In the genomic region with DNA sequence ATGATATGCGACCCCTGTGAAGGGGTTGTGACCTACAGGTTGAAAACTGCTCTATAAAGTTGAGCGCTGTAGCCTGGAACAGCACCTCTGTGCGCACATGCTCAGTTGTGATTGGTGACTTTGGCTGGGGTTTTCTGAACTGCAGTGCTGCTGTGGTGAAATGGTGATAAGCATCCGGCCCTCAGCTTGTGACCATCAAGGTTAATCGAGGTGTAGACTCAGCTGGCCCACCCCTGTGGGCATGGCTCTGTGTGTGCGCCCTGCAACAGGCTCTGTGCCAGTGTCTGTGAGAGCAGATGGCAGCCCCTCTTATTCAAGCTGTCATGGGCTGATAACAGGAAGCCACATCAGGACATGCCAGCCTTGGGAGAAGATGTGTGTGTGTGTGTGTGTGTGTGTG, we compare ENCODE assay signal across 14 mouse cellular contexts. TPM values are rescaled to one million over a fixed set of nuclear protein-coding genes. Genes with fewer than 3 reads are reported as not detected.
DNase-seq lines count a peak whose midpoint lies in the region; ATAC-seq lines count a peak whose summit lies in the region.
"Had no signal": no experiment of that assay in that cellular context is flagged by ENCODE, and none has a peak within 500 bp of the region (broad histone marks: within the 10 kb centered on the region; RNA-seq: fewer than 3 reads in every experiment).

No protein-coding gene starts in this region.

- peaks cover 62% of the 10 kb centered on the region for H3K36me3 ChIP-seq in heart, embryonic 12.5 days
- peaks cover 29% of the 10 kb centered on the region for H3K36me3 ChIP-seq in liver, embryonic 16.5 days (ENCODE audit: control insufficient read depth, insufficient read depth)
- H3K36me3 ChIP-seq in midbrain, embryonic 11.5 days (ENCODE audit: control insufficient read depth, insufficient read depth, low read length): no peaks in the 10 kb centered on the region; the same call in 1 of the 2 replicates

- H3K27ac ChIP-seq in heart, embryonic 12.5 days (ENCODE audit: poor library complexity, severe bottlenecking): no peak overlapping the region
- peak overlapping the region; percentile 77 for H3K27ac ChIP-seq in liver, embryonic 16.5 days (ENCODE audit: low read length)
- no peak overlapping the region for H3K27ac ChIP-seq in midbrain, embryonic 11.5 days (ENCODE audit: low read depth, low read length)

- DNase-seq in heart, postnatal 10 days: peak; percentile 37 to 58
- peak; percentile 68 for DNase-seq in MEL-GATA-1-ER (ENCODE audit: extremely low read depth, low read depth)
- no peak for DNase-seq in gastrocnemius, postnatal 36 days
- DNase-seq in midbrain, embryonic 11.5 days (ENCODE audit: low spot score, missing footprints): no peak
- DNase-seq: cerebellum, adult 18-20 months; lung, postnatal 36 days; right cerebral cortex, adult 18-20 months; thymus, postnatal 25 days had no signal

- intact Hi-C loops in heart, postnatal 10 days (cut with DNase I): no loop called here
- intact Hi-C loops in gastrocnemius, postnatal 36 days (cut with DNase I): no loop called here

- no peak overlapping the region for H3K4me3 ChIP-seq in heart, embryonic 12.5 days
- no peak overlapping the region for H3K4me3 ChIP-seq in liver, embryonic 16.5 days (ENCODE audit: low read depth, low read length)
- H3K4me3 ChIP-seq in midbrain, embryonic 11.5 days (ENCODE audit: low read depth, low read length): no peak overlapping the region

- no peak overlapping the region for H3K4me2 ChIP-seq in heart, embryonic 12.5 days
- H3K4me2 ChIP-seq in liver, embryonic 16.5 days (ENCODE audit: low read depth, low read length): peak overlapping the region; percentile 46
- H3K4me2 ChIP-seq in midbrain, embryonic 11.5 days: no peak overlapping the region

- H3K9me3 ChIP-seq in heart, embryonic 12.5 days (replicated peaks): no peaks in the 10 kb centered on the region
- no peaks in the 10 kb centered on the region for H3K9me3 ChIP-seq in liver, embryonic 16.5 days (replicated peaks; ENCODE audit: control insufficient read depth, low read length)
- H3K9me3 ChIP-seq in midbrain, embryonic 11.5 days (ENCODE audit: control insufficient read depth, low read length): no peaks in the 10 kb centered on the region

- no peak for ATAC-seq in heart, embryonic 12.5 days (ENCODE audit: insufficient number of reproducible peaks, low FRiP score)
- ATAC-seq in erythroblast, adult 5-6 weeks (replicated peaks; ENCODE audit: low FRiP score, poor library complexity, severe bottlenecking): peak; percentile 82
- ATAC-seq in liver, embryonic 16.5 days (ENCODE audit: low read depth): peak; percentile 95
- no peak for ATAC-seq in midbrain, embryonic 11.5 days (ENCODE audit: low FRiP score)
- ATAC-seq in frontal cortex, adult (ENCODE audit: low TSS enrichment): no peak

- H3K27me3 ChIP-seq in heart, embryonic 12.5 days (replicated peaks): no peaks in the 10 kb centered on the region
- no peaks in the 10 kb centered on the region for H3K27me3 ChIP-seq in liver, embryonic 16.5 days (ENCODE audit: control insufficient read depth, insufficient read depth, low read depth, low read length)
- H3K27me3 ChIP-seq in midbrain, embryonic 11.5 days (ENCODE audit: control insufficient read depth, insufficient read depth, low read length): no peaks in the 10 kb centered on the region
- H3K27me3 ChIP-seq: CH12.LX had no signal

- 82% methylated on average over 6 of the region's 6 CpGs for WGBS in heart, embryonic 12.5 days
- WGBS in liver, embryonic 16.5 days (ENCODE audit: insufficient replicate concordance): 40% methylated on average over 6 of the region's 6 CpGs
- WGBS in midbrain, embryonic 11.5 days: 90% methylated on average over 6 of the region's 6 CpGs

- no peak overlapping the region for H3K9ac ChIP-seq in heart, embryonic 12.5 days
- no peak overlapping the region for H3K9ac ChIP-seq in liver, embryonic 16.5 days (ENCODE audit: low read depth, low read length)
- H3K9ac ChIP-seq in midbrain, embryonic 11.5 days (ENCODE audit: low read length): no peak overlapping the region

- H3K4me1 ChIP-seq in heart, embryonic 12.5 days (replicated peaks): no peaks in the 10 kb centered on the region
- peaks cover 44% of the 10 kb centered on the region for H3K4me1 ChIP-seq in liver, embryonic 16.5 days (ENCODE audit: control insufficient read depth, low read depth, low read length)
- H3K4me1 ChIP-seq in midbrain, embryonic 11.5 days (ENCODE audit: control insufficient read depth, insufficient read depth, low read length): no peaks in the 10 kb centered on the region

RNA-seq across cellular contexts. Expression of gene Igfals, which starts 6.8 kb away (rescaled TPM):
- 10 to 100 TPM in 1 of 2 experiments, 1 to 10 TPM in 1; 9.9 to 14.0 TPM for total RNA-seq in heart, postnatal 10 days (2021)
- 0.12 and 0.24 TPM in 2 replicates for polyA plus RNA-seq in heart, embryonic 12.5 days (2016; fragmentation: Nextera tagmentation; extraction: Ambion mirVana)
- total RNA-seq in erythroblast, adult 5-6 weeks (2015; ENCODE audit: low replicate concordance): not detected in 2 replicates
- total RNA-seq in erythroblast, adult 5-6 weeks (2017; ENCODE audit: low replicate concordance): 0.17 TPM in 1 of 2 replicates, not detected in the other
- polyA plus RNA-seq in liver, embryonic 16.5 days (2015; fragmentation: Nextera tagmentation; extraction: Ambion mirVana): 11.0 and 11.7 TPM in 2 replicates
- 1 to 10 TPM; 3.3 to 3.8 TPM for total RNA-seq in gastrocnemius, postnatal 36 days (2021)
- 0.08 TPM in 1 of 2 replicates, not detected in the other for polyA plus RNA-seq in midbrain, embryonic 11.5 days (2014; fragmentation: Nextera tagmentation; extraction: Ambion mirVana)
- total RNA-seq: left cerebral cortex, adult 18-20 months had no signal

RNA-seq across cellular contexts. Expression of gene Fahd1, which starts 8.8 kb away (rescaled TPM):
- 10 to 100 TPM; 62.4 to 66.0 TPM for total RNA-seq in heart, postnatal 10 days (2021)
- polyA plus RNA-seq in heart, embryonic 12.5 days (2016; fragmentation: Nextera tagmentation; extraction: Ambion mirVana): 36.5 TPM in 2 replicates
- 58.0 and 66.9 TPM in 2 replicates for total RNA-seq in erythroblast, adult 5-6 weeks (2015; ENCODE audit: low replicate concordance)
- total RNA-seq in erythroblast, adult 5-6 weeks (2017; ENCODE audit: low replicate concordance): 71.4 and 87.7 TPM in 2 replicates
- 46.3 and 47.3 TPM in 2 replicates for polyA plus RNA-seq in liver, embryonic 16.5 days (2015; fragmentation: Nextera tagmentation; extraction: Ambion mirVana)
- 10 to 100 TPM; 40.3 to 42.1 TPM for total RNA-seq in gastrocnemius, postnatal 36 days (2021)
- polyA plus RNA-seq in midbrain, embryonic 11.5 days (2014; fragmentation: Nextera tagmentation; extraction: Ambion mirVana): 18.8 and 21.5 TPM in 2 replicates

RNA-seq across cellular contexts. Expression of gene Hagh, which starts 19.0 kb away (rescaled TPM):
- total RNA-seq in heart, postnatal 10 days (2021): 100 to 1,000 TPM; 110 to 117 TPM
- 39.9 and 41.2 TPM in 2 replicates for polyA plus RNA-seq in heart, embryonic 12.5 days (2016; fragmentation: Nextera tagmentation; extraction: Ambion mirVana)
- total RNA-seq in erythroblast, adult 5-6 weeks (2015; ENCODE audit: low replicate concordance): 191 and 222 TPM in 2 replicates
- 223 and 230 TPM in 2 replicates for total RNA-seq in erythroblast, adult 5-6 weeks (2017; ENCODE audit: low replicate concordance)
- polyA plus RNA-seq in liver, embryonic 16.5 days (2015; fragmentation: Nextera tagmentation; extraction: Ambion mirVana): 124 and 125 TPM in 2 replicates
- 10 to 100 TPM; 66.0 to 77.0 TPM for total RNA-seq in gastrocnemius, postnatal 36 days (2021)
- 28.2 and 31.0 TPM in 2 replicates for polyA plus RNA-seq in midbrain, embryonic 11.5 days (2014; fragmentation: Nextera tagmentation; extraction: Ambion mirVana)

RNA-seq across cellular contexts. Expression of gene Nubp2, which starts 27.2 kb away (rescaled TPM):
- 10 to 100 TPM; 27.0 to 27.8 TPM for total RNA-seq in heart, postnatal 10 days (2021)
- polyA plus RNA-seq in heart, embryonic 12.5 days (2016; fragmentation: Nextera tagmentation; extraction: Ambion mirVana): 31.9 and 33.1 TPM in 2 replicates
- 25.4 and 31.6 TPM in 2 replicates for total RNA-seq in erythroblast, adult 5-6 weeks (2015; ENCODE audit: low replicate concordance)
- 10.6 and 11.4 TPM in 2 replicates for total RNA-seq in erythroblast, adult 5-6 weeks (2017; ENCODE audit: low replicate concordance)
- polyA plus RNA-seq in liver, embryonic 16.5 days (2015; fragmentation: Nextera tagmentation; extraction: Ambion mirVana): 53.2 and 55.5 TPM in 2 replicates
- 10 to 100 TPM; 10.0 TPM for total RNA-seq in gastrocnemius, postnatal 36 days (2021)
- polyA plus RNA-seq in midbrain, embryonic 11.5 days (2014; fragmentation: Nextera tagmentation; extraction: Ambion mirVana): 70.4 and 73.8 TPM in 2 replicates

RNA-seq across cellular contexts. Expression of gene Spsb3, which starts 27.5 kb away (rescaled TPM):
- 10 to 100 TPM; 41.3 to 45.8 TPM for total RNA-seq in heart, postnatal 10 days (2021)
- 25.7 and 28.3 TPM in 2 replicates for polyA plus RNA-seq in heart, embryonic 12.5 days (2016; fragmentation: Nextera tagmentation; extraction: Ambion mirVana)
- 20.4 and 49.3 TPM in 2 replicates for total RNA-seq in erythroblast, adult 5-6 weeks (2015; ENCODE audit: low replicate concordance)
- 28.2 and 35.1 TPM in 2 replicates for total RNA-seq in erythroblast, adult 5-6 weeks (2017; ENCODE audit: low replicate concordance)
- 38.9 and 40.3 TPM in 2 replicates for polyA plus RNA-seq in liver, embryonic 16.5 days (2015; fragmentation: Nextera tagmentation; extraction: Ambion mirVana)
- total RNA-seq in gastrocnemius, postnatal 36 days (2021): 10 to 100 TPM; 25.4 to 31.0 TPM
- polyA plus RNA-seq in midbrain, embryonic 11.5 days (2014; fragmentation: Nextera tagmentation; extraction: Ambion mirVana): 37.3 and 44.4 TPM in 2 replicates

Comparison
In these comparisons a context has a peak if more than half of its experiments do, and no peak if none do; other contexts are left out.
1. DNase-seq: peak in heart, postnatal 10 days (2 of 2) and MEL-GATA-1-ER (single experiment); none in gastrocnemius, postnatal 36 days (0 of 2) and midbrain, embryonic 11.5 days (single experiment).
2. ATAC-seq: peak in erythroblast, adult 5-6 weeks (single experiment) and liver, embryonic 16.5 days (single experiment); none in heart, embryonic 12.5 days (single experiment), midbrain, embryonic 11.5 days (single experiment) and frontal cortex, adult (single experiment).